Mouse (Mus musculus) lung, adult 2 months (tissue): ENCODE data around the gene Gmppa.

Experiments used
- CTCF ChIP-seq: fragments of 200-500 bp; IDR thresholded peaks from 2 replicates; pipeline ENCODE4 v1.5.1; 2011; ENCODE audit warnings: mild to moderate bottlenecking, low read length, control low read depth; ENCODE audit not compliant: insufficient read depth
- POLR2A ChIP-seq: fragments of 200-500 bp; IDR thresholded peaks from 2 replicates; pipeline ENCODE4 v1.6.1; 2011; ENCODE audit warnings: low read depth, mild to moderate bottlenecking, control low read depth, low read length, borderline replicate concordance; ENCODE audit errors: extremely low read depth

DNA sequence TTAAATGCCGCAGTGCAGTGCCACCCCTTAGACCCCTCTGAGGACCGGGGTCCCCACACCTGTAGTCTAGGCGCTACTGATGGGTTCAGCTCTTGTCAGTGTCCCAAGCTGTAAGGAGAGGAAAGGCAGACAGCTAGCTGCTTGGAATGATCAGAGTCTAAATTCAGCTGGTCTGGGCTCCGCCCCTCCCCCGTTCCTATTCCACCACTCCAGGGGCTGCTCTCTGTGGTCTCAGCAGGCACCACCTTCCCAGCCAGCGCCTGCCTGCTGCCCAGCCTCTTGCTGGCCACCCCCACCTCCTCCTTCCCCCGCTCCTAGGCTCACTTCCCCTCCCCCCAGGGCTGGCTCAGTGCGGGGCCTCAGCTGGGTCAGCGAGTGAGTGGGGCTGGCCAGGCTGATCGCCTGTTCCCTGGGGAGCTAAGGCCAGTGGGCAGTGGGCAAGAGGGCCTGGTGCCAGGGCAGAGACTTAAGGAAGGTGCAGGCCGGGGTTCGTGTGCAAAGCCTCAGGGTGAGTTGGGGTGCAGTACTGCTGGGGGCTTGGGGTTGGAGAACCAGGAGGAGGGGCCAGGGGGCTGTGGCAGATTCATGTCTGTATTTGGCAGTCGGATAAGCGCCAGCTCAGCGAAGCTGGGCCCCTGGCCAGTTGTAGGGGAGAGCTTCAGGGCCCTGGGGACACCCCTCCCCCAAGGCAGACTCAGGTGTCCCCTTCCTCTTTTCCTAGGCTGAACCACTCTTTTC, 35.8 kb upstream of the Gmppa start:
- TF ChIP-seq CTCF (no peak), POLR2A (no peak)
